Mouse (Mus musculus) heart, adult 2 months (tissue): ENCODE data around the gene Prex1.

ENCODE experiments used
- CTCF ChIP-seq: fragments of 200-600 bp; IDR thresholded peaks from 2 replicates; pipeline ENCODE4 v1.8.1; 2022; ENCODE audit warnings: antibody characterized with exemption, mild to moderate bottlenecking, moderate library complexity
- POLR2A ChIP-seq: fragments of 200-500 bp; IDR thresholded peaks from 2 replicates; pipeline ENCODE4 v1.6.1; 2011; ENCODE audit warnings: mild to moderate bottlenecking, low read depth, low read length, control low read depth; ENCODE audit not compliant: insufficient read depth

- TF ChIP-seq CTCF (no peak), POLR2A (no peak)
Measured at GRCm38 (mm10) chr2:166676498-166676897, 37.1 kb downstream of the Prex1 start.
